Mouse (Mus musculus): Measurements from ENCODE around the gene Tmem233.

The Tmem233 gene

GRCm38 (mm10) chr5:116083081-116083480, at the start of gene Tmem233:
Gene Tmem233, minus strand, starts transcription at chr5:116083244.
- no peak for DNase-seq (ENCODE audit: low read depth in 1 of 2, low spot score in 2 of 2)

- DNase-seq (ENCODE audit: low read depth in 1 of 2, low spot score in 2 of 2): peak in 1 of 2 experiments; percentile 13
These were observed 40.3 kb upstream of the Tmem233 start for GRCm38 (mm10) chr5:116123344-116123743.

- peak; percentile 1 to 2 for DNase-seq (ENCODE audit: low read depth in 1 of 2, low spot score in 2 of 2)
These were observed 33.5 kb upstream of the Tmem233 start for GRCm38 (mm10) chr5:116116567-116116966.

GRCm38 (mm10) chr5:116116110-116116509, 33.1 kb upstream of the Tmem233 start:
- no peak for DNase-seq (ENCODE audit: low read depth in 1 of 2, low spot score in 2 of 2)

GRCm38 (mm10) chr5:116115071-116115834, 32.2 kb upstream of the Tmem233 start:
- DNase-seq (ENCODE audit: low read depth in 1 of 2, low spot score in 2 of 2): no peak

GRCm38 (mm10) chr5:116108651-116109050, 25.6 kb upstream of the Tmem233 start:
- DNase-seq (ENCODE audit: low read depth in 1 of 2, low spot score in 2 of 2): no peak

GRCm38 (mm10) chr5:116084231-116084630, 1.2 kb upstream of the Tmem233 start:
- DNase-seq (ENCODE audit: low read depth in 1 of 2, low spot score in 2 of 2): no peak

- DNase-seq (ENCODE audit: low read depth in 1 of 2, low spot score in 2 of 2): no peak
These were observed 673 bp downstream of the Tmem233 start for GRCm38 (mm10) chr5:116082241-116082900.

GRCm38 (mm10) chr5:116081616-116082015, 1.4 kb downstream of the Tmem233 start:
- DNase-seq (ENCODE audit: low read depth in 1 of 2, low spot score in 2 of 2): no peak

- DNase-seq (ENCODE audit: low read depth in 1 of 2, low spot score in 2 of 2): no peak
These were observed 2.3 kb downstream of the Tmem233 start for GRCm38 (mm10) chr5:116080736-116081135.

GRCm38 (mm10) chr5:116069618-116070017, 13.4 kb downstream of the Tmem233 start:
- DNase-seq (ENCODE audit: low read depth in 1 of 2, low spot score in 2 of 2): no peak

- DNase-seq (ENCODE audit: low read depth in 1 of 2, low spot score in 2 of 2): no peak
These were observed 30.2 kb downstream of the Tmem233 start for GRCm38 (mm10) chr5:116052826-116053225.

GRCm38 (mm10) chr5:116052171-116052570, 30.9 kb downstream of the Tmem233 start:
- no peak for DNase-seq (ENCODE audit: low read depth in 1 of 2, low spot score in 2 of 2)

- no peak for DNase-seq (ENCODE audit: low read depth in 1 of 2, low spot score in 2 of 2)
These were observed 33.2 kb downstream of the Tmem233 start for GRCm38 (mm10) chr5:116049821-116050220.

GRCm38 (mm10) chr5:116048321-116048720, 34.7 kb downstream of the Tmem233 start:
- DNase-seq (ENCODE audit: low read depth in 1 of 2, low spot score in 2 of 2): no peak

GRCm38 (mm10) chr5:116046246-116046645, 36.8 kb downstream of the Tmem233 start:
- no peak for DNase-seq (ENCODE audit: low read depth in 1 of 2, low spot score in 2 of 2)

- DNase-seq (ENCODE audit: low read depth in 1 of 2, low spot score in 2 of 2): no peak
These were observed 37.5 kb downstream of the Tmem233 start for GRCm38 (mm10) chr5:116045581-116045980.

- no peak for DNase-seq (ENCODE audit: low read depth in 1 of 2, low spot score in 2 of 2)
These were observed 40.8 kb downstream of the Tmem233 start for GRCm38 (mm10) chr5:116042241-116042640.

- DNase-seq (ENCODE audit: low read depth in 1 of 2, low spot score in 2 of 2): no peak
These were observed 43.3 kb downstream of the Tmem233 start for GRCm38 (mm10) chr5:116039706-116040105.

- no peak for DNase-seq (ENCODE audit: low read depth in 1 of 2, low spot score in 2 of 2)
These were observed 45.3 kb downstream of the Tmem233 start for GRCm38 (mm10) chr5:116037731-116038130.

GRCm38 (mm10) chr5:116036465-116036864, 46.6 kb downstream of the Tmem233 start:
- DNase-seq (ENCODE audit: low read depth in 1 of 2, low spot score in 2 of 2): no peak

- DNase-seq (ENCODE audit: low read depth in 1 of 2, low spot score in 2 of 2): peak in 1 of 2 experiments; percentile 27
These were observed 51.9 kb downstream of the Tmem233 start for GRCm38 (mm10) chr5:116031190-116031577.

Data from monocyte, adult 2 months (primary cell).